Mouse (Mus musculus) hindbrain, embryonic 11.5 days (tissue): Measurements from ENCODE around the gene Tmem131. TPM values are rescaled to one million over a fixed set of nuclear protein-coding genes. Genes with fewer than 3 reads are reported as not detected.

Experiments
- ATAC-seq: fragments of 200-750 bp; cut with Nextera tagmentation; 2 replicates; pipeline ENCODE4 v1.8.0; 2017; ENCODE audit warnings: mild to moderate bottlenecking, moderate TSS enrichment, moderate library complexity; ENCODE audit not compliant: low FRiP score
- DNase-seq: peaks from one replicate; pipeline ENCODE4 v3.0.0-alpha.2; 2015; ENCODE audit warnings: low spot score
- H3K27ac ChIP-seq: fragments of 300-500 bp; sonication (generic); 2 replicates; pipeline ENCODE4 v1.5.1; 2014; ENCODE audit warnings: mild to moderate bottlenecking, low read depth, low read length
- H3K27me3 ChIP-seq: fragments of 300-500 bp; sonication (generic); 2 replicates; pipeline ENCODE4 v1.6.1; 2014; ENCODE audit warnings: mild to moderate bottlenecking, low read length, moderate library complexity, mixed read lengths; ENCODE audit not compliant: control insufficient read depth, insufficient read depth
- H3K36me3 ChIP-seq: fragments of 300-500 bp; sonication (generic); 2 replicates; pipeline ENCODE4 v1.6.1; 2014; ENCODE audit warnings: mild to moderate bottlenecking, low read length, moderate library complexity, mixed read lengths; ENCODE audit not compliant: control insufficient read depth, insufficient read depth
- H3K4me1 ChIP-seq: fragments of 300-500 bp; sonication (generic); replicated peaks from 2 replicates; pipeline ENCODE4 v1.6.1; 2014; ENCODE audit warnings: low read length, mixed read lengths; ENCODE audit not compliant: control insufficient read depth, insufficient read depth
- H3K4me2 ChIP-seq: fragments of 300-500 bp; sonication (generic); replicated peaks from 2 replicates; pipeline ENCODE4 v1.6.1; 2014; ENCODE audit warnings: mild to moderate bottlenecking, low read depth, low read length
- H3K4me3 ChIP-seq: fragments of 300-500 bp; sonication (generic); 2 replicates; pipeline ENCODE4 v1.5.1; 2014; ENCODE audit warnings: low read depth, low read length
- H3K9ac ChIP-seq: fragments of 300-500 bp; sonication (generic); 2 replicates; pipeline ENCODE4 v1.6.1; 2014; ENCODE audit warnings: low read depth, low read length
- H3K9me3 ChIP-seq: fragments of 300-500 bp; sonication (generic); 2 replicates; pipeline ENCODE4 v1.6.1; 2016; ENCODE audit warnings: low read length; ENCODE audit not compliant: control insufficient read depth
- WGBS: fragments of 180-500 bp; shearing (Covaris S2); extraction: QIAGEN DNeasy Blood & Tissue Kit; methylation state at CpG from one replicate; pipeline ENCODE4 v1.1.7; 2014; 5-methylcytosine and 5-hydroxymethylcytosine counted together
- polyA plus RNA-seq: library from polyadenylated mRNA; unstranded; fragments of >200 nt; fragmentation: Nextera tagmentation; extraction: Ambion mirVana; gene quantifications from 2 replicates; pipeline ENCODE4 v1.2.1, GENCODE M21; 2014

The Tmem131 gene
- polyA plus RNA-seq, 1 experiment from 2014 or later, result 17.9 TPM

- DNase-seq, result no peak
- WGBS, result 82% methylated on average over 8 of the region's 8 CpGs
- no peak for ATAC-seq
- H3K9me3 ChIP-seq, result no peaks in the 10 kb centered on the region
- no peak overlapping the region for H3K4me2 ChIP-seq
- no peak overlapping the region for H3K27ac ChIP-seq
- H3K4me1 ChIP-seq, result peaks cover 6% of the 10 kb centered on the region; the same call in 1 of the 2 replicates
- H3K9ac ChIP-seq, result no peak overlapping the region
- no peaks in the 10 kb centered on the region for H3K27me3 ChIP-seq
- no peaks in the 10 kb centered on the region for H3K36me3 ChIP-seq
- H3K4me3 ChIP-seq, result no peak overlapping the region
These were observed 9.4 kb downstream of the Tmem131 start for GRCm38 (mm10) chr1:36933965-36934585.

GRCm38 (mm10) chr1:36932231-36932630 is 11.2 kb downstream of the Tmem131 start:
- 95% methylated on average over 1 of the region's 1 CpGs for WGBS
- no peaks in the 10 kb centered on the region for H3K9me3 ChIP-seq
- no peak overlapping the region for H3K27ac ChIP-seq
- no peak overlapping the region for H3K4me3 ChIP-seq
- H3K4me2 ChIP-seq, result no peak overlapping the region
- no peaks in the 10 kb centered on the region for H3K27me3 ChIP-seq
- ATAC-seq, result no peak
- DNase-seq, result no peak
- H3K4me1 ChIP-seq, result 0 out of 2 replicates have a peak, but pooled peaks cover 4% of the 10 kb centered on the region
- H3K9ac ChIP-seq, result no peak overlapping the region
- no peaks in the 10 kb centered on the region for H3K36me3 ChIP-seq

GRCm38 (mm10) chr1:36930911-36931310 is 12.6 kb downstream of the Tmem131 start:
- H3K9ac ChIP-seq, result no peak overlapping the region
- no peak for ATAC-seq
- 0 out of 2 replicates have a peak, but pooled peaks cover 4% of the 10 kb centered on the region for H3K4me1 ChIP-seq
- 89% methylated on average over 8 of the region's 8 CpGs for WGBS
- H3K27ac ChIP-seq, result no peak overlapping the region
- no peaks in the 10 kb centered on the region for H3K27me3 ChIP-seq
- no peak overlapping the region for H3K4me3 ChIP-seq
- no peaks in the 10 kb centered on the region for H3K9me3 ChIP-seq
- no peak for DNase-seq
- no peaks in the 10 kb centered on the region for H3K36me3 ChIP-seq
- H3K4me2 ChIP-seq, result no peak overlapping the region

- Histone ChIP-seq H3K9ac (no peak overlapping the region), H3K4me1 (0 out of 2 replicates have a peak, but pooled peaks cover 4% of the 10 kb centered on the region), H3K36me3 (no peaks in the 10 kb centered on the region), H3K27ac (no peak overlapping the region), H3K4me3 (no peak overlapping the region), H3K4me2 (no peak overlapping the region), H3K27me3 (no peaks in the 10 kb centered on the region), H3K9me3 (no peaks in the 10 kb centered on the region)
- ATAC-seq, result no peak
- no peak for DNase-seq
- WGBS, result 93% methylated on average over 2 of the region's 2 CpGs
These were observed 13.5 kb downstream of the Tmem131 start for GRCm38 (mm10) chr1:36929996-36930395.

GRCm38 (mm10) chr1:36928357-36929330 is 14.8 kb downstream of the Tmem131 start:
- H3K4me1 ChIP-seq, result no peaks in the 10 kb centered on the region
- no peak overlapping the region for H3K9ac ChIP-seq
- DNase-seq (no peak), ATAC-seq (no peak)
- H3K36me3 ChIP-seq, result no peaks in the 10 kb centered on the region
- 91% methylated on average over 6 of the region's 6 CpGs for WGBS
- no peak overlapping the region for H3K4me3 ChIP-seq
- H3K9me3 ChIP-seq, result no peaks in the 10 kb centered on the region
- no peak overlapping the region for H3K27ac ChIP-seq
- H3K27me3 ChIP-seq, result no peaks in the 10 kb centered on the region
- H3K4me2 ChIP-seq, result no peak overlapping the region

- ATAC-seq, result no peak
- Histone ChIP-seq H3K9me3 (no peaks in the 10 kb centered on the region), H3K4me1 (no peaks in the 10 kb centered on the region), H3K27me3 (no peaks in the 10 kb centered on the region), H3K4me2 (no peak overlapping the region), H3K4me3 (no peak overlapping the region), H3K9ac (no peak overlapping the region), H3K36me3 (no peaks in the 10 kb centered on the region), H3K27ac (no peak overlapping the region)
- no peak for DNase-seq
- WGBS, result 89% methylated on average over 2 of the region's 2 CpGs
These were observed 15.9 kb downstream of the Tmem131 start for GRCm38 (mm10) chr1:36927569-36927968.

GRCm38 (mm10) chr1:36926738-36927137 is 16.7 kb downstream of the Tmem131 start:
- Histone ChIP-seq H3K4me1 (no peaks in the 10 kb centered on the region), H3K27ac (no peak overlapping the region), H3K36me3 (no peaks in the 10 kb centered on the region), H3K9ac (no peak overlapping the region), H3K4me2 (no peak overlapping the region), H3K9me3 (no peaks in the 10 kb centered on the region), H3K27me3 (no peaks in the 10 kb centered on the region), H3K4me3 (no peak overlapping the region)
- WGBS, result 91% methylated on average over 6 of the region's 6 CpGs
- DNase-seq (no peak), ATAC-seq (no peak)

- Histone ChIP-seq H3K4me2 (no peak overlapping the region), H3K9ac (no peak overlapping the region), H3K4me1 (no peaks in the 10 kb centered on the region), H3K9me3 (no peaks in the 10 kb centered on the region), H3K36me3 (no peaks in the 10 kb centered on the region), H3K27ac (no peak overlapping the region), H3K27me3 (no peaks in the 10 kb centered on the region), H3K4me3 (no peak overlapping the region)
- no peak for DNase-seq
- WGBS, result 92% methylated on average over 4 of the region's 4 CpGs
- ATAC-seq, result no peak
These were observed 17.2 kb downstream of the Tmem131 start for GRCm38 (mm10) chr1:36926246-36926645.
